Mouse (Mus musculus) layer of hippocampus, adult 2 months (tissue): ENCODE results near the gene AI854703. TPM values are rescaled to one million over a fixed set of nuclear protein-coding genes. Genes with fewer than 3 reads are reported as not detected.

Source experiments
- DNase-seq, 2 experiments: peaks; one replicate each; pipeline ENCODE4 v3.0.0; 2022; ENCODE audit warnings: low spot score in 2 of 2
- H3K27ac ChIP-seq: fragments of 200-600 bp; 2 replicates; pipeline ENCODE4 v1.8.1; 2022
- H3K4me3 ChIP-seq: fragments of 200-600 bp; 2 replicates; pipeline ENCODE4 v1.8.1; 2022; ENCODE audit warnings: mild to moderate bottlenecking
- CTCF ChIP-seq: fragments of 200-600 bp; conservative IDR thresholded peaks from 2 replicates; pipeline ENCODE4 v1.8.1; 2022; ENCODE audit warnings: antibody characterized with exemption, mild to moderate bottlenecking, moderate library complexity
- total RNA-seq, 2 experiments: library from RNA; stranded (reverse); gene quantifications; 2 replicates each; pipeline ENCODE4 v1.2.3; 2021

AI854703 gene
- total RNA-seq, 2 experiments from 2014 or later = 12.7 to 13.4 TPM

DNA sequence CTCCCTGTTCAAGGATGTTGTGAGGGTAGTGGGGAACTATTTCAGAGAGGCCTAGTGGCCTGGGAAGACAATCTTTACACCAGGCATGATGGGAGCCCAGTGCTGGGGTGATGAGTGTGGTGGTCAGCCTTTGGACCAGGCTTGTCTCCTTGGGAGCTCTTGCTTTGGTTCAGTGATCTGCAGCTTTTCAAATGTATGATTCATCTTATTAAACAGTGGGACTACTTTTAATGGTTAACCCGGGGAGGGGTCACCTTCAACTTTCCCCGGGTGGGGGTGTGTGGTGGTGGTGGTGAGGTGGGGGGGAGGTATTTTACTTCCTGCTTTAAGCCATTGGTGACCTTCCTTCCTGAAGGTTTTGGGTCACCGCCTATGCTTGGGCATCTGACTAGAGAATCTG lies 1.8 kb downstream of the AI854703 start:
- Histone ChIP-seq H3K4me3 (no peak overlapping the region), H3K27ac (peak overlapping the region; percentile 80; the same call in 1 of the 2 replicates)
- TF ChIP-seq CTCF = no peak
- no peak for DNase-seq

DNA sequence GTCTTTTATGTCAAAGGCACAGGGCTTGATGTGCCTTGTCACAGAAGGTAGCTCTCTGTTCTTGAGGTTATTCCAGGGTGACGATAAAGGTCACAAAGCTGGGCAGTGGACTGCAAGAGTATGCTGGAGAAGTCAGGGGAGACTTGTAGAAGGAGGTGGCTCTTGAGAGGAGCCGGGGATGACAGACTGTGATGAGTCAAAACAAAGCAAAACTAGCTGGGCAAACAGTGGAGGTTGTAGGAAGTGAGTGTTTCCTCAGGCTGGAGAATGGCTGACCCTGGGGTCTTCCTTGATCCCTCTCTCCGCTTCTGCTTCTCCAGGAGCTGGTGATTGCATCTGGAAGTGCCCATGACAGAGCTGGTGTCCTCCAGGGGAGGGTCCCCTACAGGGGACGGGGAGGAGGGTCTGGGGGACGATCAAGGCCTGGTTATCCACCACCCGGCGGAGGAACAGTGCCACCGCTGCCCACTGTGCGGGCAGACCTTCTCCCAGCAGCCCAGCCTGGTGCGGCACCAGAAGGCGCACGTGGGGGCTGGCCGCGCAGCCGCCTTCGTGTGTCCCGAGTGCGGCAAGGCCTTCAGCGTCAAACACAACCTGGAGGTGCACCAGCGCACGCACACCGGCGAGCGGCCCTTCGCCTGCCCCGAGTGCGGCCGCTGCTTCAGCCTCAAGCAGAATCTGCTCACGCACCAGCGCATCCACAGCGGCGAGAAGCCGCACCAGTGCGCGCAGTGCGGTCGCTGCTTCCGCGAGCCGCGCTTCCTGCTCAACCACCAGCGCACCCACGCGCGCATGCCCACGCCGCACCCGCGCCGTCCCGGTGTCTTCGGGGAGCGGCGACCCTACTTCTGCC lies 2.5 kb downstream of the AI854703 start:
- DNase-seq = peak; percentile 34 to 43
- Histone ChIP-seq H3K27ac (peak overlapping the region; percentile 92), H3K4me3 (peak overlapping the region; percentile 65)
- peak; percentile 7; the same call in 1 of the 2 replicates for TF ChIP-seq CTCF

DNA sequence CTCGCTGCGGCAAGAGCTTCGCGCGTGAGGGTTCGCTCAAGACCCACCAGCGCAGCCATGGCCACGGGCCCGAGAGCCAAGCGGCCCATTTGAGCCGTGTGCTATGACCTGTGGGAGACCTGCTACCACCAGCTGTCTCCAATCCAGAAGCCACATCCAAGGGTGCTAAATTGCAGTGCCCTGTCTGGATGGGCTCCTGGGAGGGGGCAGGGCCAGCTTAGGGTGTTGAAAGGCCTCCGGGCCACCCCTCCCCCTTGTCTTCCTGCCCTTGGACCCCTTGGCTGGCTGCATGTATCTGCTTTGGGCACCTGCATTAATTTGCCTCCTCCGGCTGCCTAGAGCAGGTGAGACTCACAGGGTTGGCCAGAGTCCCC lies 3.1 kb downstream of the AI854703 start:
- peak in 1 of 2 experiments; percentile 11 for DNase-seq

DNA sequence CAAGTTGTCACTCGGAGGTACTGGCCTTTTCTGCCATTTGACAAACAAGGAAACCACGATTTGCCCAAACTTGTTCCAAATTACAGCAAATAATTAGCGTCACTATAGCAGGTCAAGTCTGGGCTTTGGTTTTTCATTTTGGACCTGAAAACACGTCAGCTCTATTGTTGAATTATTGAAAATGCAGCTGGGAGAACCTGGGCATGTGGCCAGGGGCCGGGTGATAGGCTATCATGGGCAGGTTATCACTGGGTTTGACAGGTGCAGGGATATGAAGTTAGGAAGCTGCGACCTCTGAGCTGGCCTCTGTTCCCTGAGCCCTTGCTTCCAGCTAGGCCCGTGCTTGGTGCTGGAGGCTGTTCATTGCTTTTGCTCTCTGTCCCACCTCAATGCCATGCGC lies 4.3 kb downstream of the AI854703 start:
- DNase-seq = no peak
- Histone ChIP-seq H3K27ac (no peak overlapping the region), H3K4me3 (no peak overlapping the region)
- TF ChIP-seq CTCF = no peak

More for the DNA sequence above, 3.1 kb downstream of the AI854703 start:
- Histone ChIP-seq H3K27ac (peak overlapping the region; percentile 92), H3K4me3 (peak overlapping the region; percentile 65)
- no peak for TF ChIP-seq CTCF

DNA sequence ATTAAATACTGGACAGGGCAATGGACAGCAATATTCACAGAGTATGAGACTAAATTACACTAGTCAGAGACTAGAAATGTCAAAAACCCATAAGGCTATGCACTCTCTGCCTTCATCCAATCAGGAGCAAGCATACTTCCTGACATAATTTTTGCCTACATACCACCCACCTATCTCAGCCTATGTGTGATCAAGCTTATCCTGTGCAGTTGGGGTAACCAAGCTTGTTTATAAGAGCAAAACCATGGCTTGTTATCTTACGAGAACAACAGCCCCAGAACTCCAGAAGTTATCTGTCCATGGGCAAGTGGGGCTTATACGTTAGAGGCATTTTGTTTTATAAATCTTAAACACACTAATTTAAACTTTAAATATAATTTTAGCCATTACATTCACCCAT lies 8.5 kb downstream of the AI854703 start:
- no peak for TF ChIP-seq CTCF
- Histone ChIP-seq H3K27ac (no peak overlapping the region), H3K4me3 (no peak overlapping the region)
- no peak for DNase-seq

DNA sequence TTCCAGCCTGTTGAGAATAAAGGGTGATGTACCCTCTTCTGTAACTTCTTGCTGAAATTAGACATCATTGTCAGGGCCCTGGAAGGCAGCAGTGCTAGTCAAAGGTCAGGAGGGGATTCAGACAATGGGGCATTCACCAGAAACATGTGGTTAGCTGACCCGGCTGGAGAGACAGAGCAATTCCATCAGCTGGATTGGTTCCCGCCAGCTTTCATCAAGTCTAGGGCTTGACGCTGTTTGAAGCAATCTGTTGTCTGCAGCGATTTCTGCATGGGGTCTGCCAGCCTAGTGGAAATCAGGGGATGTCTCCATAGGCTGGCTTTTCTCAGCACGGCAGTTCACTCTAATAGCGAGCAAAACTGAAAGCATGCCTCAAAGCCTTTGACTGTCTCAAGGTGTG lies 10.0 kb downstream of the AI854703 start:
- no peak overlapping the region for H3K27ac ChIP-seq
- DNase-seq = no peak
- TF ChIP-seq CTCF = no peak

DNA sequence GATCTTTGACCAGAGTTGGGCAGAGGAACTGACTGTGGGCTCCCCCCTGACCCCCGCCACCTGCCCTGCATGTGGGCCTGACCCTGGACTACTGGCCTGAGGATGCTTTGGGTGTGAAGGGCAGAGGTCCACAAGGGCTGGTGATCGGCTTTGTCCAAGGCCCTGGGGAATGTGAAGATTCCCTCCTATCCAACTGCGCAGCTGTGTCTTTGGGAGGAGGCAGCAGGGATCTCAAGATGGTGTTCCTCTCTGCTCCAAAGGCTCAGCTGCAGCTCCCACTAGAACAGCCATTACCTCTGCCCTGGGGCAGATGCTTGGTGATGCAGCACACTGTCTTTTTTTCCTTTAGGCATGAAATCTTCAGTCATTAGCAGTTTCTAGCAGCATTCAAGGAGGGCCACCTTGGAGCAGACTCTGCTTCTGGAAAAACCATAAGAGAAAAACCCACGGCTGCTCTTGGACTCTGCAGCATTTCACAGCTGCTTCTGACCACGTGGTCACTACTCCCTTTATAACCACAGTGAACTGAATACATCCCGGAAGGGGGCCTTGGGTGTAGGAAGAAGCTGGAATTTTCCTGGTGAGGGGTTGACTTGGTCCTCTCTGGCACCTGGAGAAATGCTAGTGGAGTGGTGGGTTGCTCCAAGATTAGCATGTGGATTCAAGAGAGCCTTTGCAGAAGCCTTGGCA lies 11.4 kb downstream of the AI854703 start:
- no peak for DNase-seq
- H3K4me3 ChIP-seq = no peak overlapping the region

More for the DNA sequence above, 10.0 kb downstream of the AI854703 start:
- H3K4me3 ChIP-seq = no peak overlapping the region

DNA sequence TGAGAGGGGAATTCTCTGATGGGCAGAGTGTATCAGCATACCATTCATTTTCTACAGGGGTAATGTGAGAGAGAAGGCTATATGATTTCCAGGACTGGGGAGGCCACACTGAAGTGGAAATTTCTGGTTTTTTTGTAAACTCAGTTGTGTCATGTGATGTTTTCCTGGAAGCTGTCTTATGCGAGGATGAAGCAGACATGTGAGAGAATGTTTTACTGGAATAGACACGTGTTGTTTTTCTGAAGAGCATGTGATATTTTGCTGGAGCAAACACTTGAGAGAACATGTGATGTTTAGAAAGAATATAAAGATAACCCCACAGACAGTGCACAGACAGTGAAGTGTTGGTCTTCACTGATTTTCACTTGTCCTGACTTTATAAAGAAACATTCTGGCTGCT lies 12.0 kb downstream of the AI854703 start:
- no peak overlapping the region for H3K4me3 ChIP-seq
- no peak overlapping the region for H3K27ac ChIP-seq
- DNase-seq = no peak
- no peak for TF ChIP-seq CTCF

More for the DNA sequence above, 11.4 kb downstream of the AI854703 start:
- TF ChIP-seq CTCF = no peak
- H3K27ac ChIP-seq = no peak overlapping the region

DNA sequence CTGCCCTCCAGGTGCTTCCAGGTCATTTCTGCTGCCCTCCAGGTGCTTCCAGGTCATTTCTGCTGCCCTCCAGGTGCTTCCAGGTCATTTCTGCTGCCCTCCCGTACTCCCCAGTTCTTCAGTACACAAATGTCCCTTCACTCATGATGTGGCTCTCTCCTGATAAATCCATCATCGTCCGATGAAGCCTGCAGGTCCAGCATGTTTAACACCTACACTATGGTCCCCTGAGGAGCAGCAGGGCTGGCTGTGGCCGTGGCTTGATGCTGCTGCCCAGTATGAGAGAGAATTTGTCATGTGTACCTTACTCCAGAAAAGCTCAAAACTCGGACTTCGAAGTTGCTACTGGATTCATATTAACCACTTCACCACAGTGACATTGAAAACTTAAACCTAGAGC lies 14.8 kb downstream of the AI854703 start:
- Histone ChIP-seq H3K27ac (no peak overlapping the region), H3K4me3 (no peak overlapping the region)
- DNase-seq = no peak
- TF ChIP-seq CTCF = no peak

DNA sequence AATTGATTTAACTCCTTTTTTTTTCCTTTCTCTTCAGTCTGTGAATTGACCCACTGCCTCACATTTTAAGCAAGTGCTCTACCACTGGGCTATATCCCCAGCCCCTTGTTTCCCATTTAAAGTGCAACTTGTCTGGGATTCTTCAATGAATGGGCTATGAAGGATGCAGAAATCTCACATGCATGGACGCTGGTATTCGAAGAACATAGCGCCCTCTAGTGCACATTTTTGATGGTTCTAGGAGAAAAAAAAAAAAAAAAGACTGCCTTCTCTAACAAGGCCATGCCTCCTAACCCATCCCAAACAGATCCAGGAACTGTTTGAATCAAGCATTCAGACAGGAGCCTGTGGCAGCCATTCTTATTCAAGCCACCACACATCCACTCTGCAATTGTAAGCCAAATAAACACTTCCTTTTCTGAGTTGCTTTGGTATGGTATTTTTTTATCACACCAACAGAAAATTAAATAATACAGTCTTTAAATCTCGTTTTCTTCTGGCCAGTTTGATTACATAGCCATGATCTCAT lies 16.3 kb downstream of the AI854703 start:
- Histone ChIP-seq H3K27ac (no peak overlapping the region), H3K4me3 (no peak overlapping the region)
- DNase-seq = peak; percentile 41 to 43
- TF ChIP-seq CTCF = peak; percentile 82

DNA sequence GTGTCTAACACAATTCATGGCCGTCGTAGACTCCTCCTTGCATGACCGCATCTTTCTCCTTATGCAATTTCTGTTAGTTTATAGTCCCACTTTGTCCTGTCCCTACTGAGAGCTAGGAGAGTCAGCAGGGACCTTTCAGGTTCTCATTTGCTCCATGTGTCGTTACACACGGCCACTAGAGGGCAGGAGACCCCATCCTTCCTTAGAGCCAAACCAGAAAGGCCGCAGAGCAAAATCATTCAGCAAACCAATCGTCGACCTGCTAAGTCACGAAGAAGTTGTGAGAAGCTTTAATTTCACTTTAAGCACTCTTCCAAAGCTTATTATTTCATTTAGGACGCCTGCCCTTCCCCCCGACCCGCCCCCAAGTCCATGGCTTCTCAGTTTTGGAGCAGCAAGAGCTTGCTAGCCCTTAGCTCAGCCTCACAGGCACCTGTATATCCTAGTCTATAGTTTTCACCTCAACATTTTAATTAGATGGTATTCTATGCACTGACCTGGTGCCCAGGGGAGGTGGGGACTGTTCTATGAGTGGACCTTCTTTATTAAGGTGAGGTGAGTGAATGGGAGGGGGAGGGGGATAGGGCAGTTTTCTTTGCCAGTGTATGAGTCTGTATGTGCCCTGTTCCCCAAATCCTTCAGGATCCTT lies 19.2 kb downstream of the AI854703 start:
- peak; percentile 44 to 81 for DNase-seq
- no peak overlapping the region for H3K4me3 ChIP-seq
- no peak overlapping the region for H3K27ac ChIP-seq
- TF ChIP-seq CTCF = peak; percentile 93

DNA sequence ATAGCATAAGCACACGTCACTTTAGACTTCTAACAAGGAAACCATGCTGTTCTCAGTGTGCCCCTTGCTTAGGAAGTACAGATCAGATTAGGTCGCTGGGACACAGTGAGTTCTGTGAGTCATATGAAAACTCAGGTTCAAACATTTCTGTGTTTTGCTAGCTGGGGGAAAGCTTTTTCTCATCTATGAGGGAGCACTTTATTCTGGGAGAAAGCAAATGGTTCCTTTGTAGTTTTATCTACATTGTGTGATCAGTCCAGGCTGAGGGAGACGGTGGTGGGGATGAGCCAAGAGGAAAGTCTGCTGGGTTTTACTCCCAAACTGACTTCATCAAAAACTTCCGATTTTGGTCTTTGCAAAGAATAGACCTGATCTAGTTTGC lies 19.7 kb downstream of the AI854703 start:
- TF ChIP-seq CTCF = no peak
- H3K4me3 ChIP-seq = no peak overlapping the region
- no peak overlapping the region for H3K27ac ChIP-seq
- no peak for DNase-seq

DNA sequence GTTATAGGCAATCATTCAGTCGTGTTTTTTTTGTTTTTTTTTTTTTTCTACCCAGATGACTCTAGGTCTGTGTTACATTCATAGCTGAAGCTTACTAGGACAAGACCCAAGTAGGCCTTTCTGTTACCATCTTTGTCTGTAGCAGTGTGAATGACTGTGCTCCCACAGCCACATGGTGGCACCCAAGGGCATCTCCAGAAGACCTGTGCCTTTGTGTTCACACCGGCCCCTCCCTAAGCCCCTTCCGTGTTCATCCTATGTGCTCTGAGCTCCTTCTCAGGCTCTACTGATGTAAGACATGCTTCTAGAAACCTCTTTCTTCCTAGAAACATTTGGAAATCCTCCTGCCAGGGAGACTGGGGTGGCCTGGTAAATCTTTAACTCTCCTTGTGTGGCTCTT lies 20.4 kb downstream of the AI854703 start, which contains the start of gene Gimap8:
Gimap8 (plus strand) TSS at position 240 of the 400 bp plus-strand sequence.
- DNase-seq = no peak
- TF ChIP-seq CTCF = peak; percentile 72
- no peak within 1 kb of the TSS for H3K4me3 ChIP-seq
- no peak within 1 kb of the TSS for H3K27ac ChIP-seq
